Mouse (Mus musculus) G1E (cell line): ENCODE data around the gene Zeb2.

Experiments used
- CTCF ChIP-seq: IDR thresholded peaks from 2 replicates; pipeline ENCODE4 v1.5.1; 2012; ENCODE audit warnings: low read depth, low read length, inconsistent platforms, mixed read lengths
- GATA1 ChIP-seq: IDR thresholded peaks from 2 replicates; pipeline ENCODE4 v1.6.1; 2012; ENCODE audit warnings: borderline replicate concordance, low read length, inconsistent platforms, mixed read lengths
- TAL1 ChIP-seq: conservative IDR thresholded peaks from 2 replicates; pipeline ENCODE4 v1.6.1; 2012; ENCODE audit warnings: low read depth, low read length, inconsistent platforms, mixed read lengths

DNA sequence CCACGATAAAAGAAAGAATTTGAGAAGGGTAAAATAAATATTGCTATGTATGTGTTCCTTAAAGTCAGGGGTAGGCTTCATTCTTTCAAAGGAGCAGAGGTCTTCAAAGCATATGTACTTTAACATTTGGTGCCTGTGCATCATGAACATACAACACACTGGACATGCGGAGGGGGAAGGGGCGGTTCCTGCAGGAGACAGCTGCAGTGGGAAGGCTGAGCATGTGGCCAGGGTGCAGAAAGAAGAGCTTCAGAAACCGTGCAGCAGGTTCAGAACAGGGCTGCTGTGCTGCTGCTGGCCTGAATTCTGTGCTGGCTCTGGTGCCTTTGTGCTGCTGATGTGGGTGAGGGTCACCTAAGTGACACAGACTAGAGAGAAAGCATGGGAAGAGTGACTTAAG is 64.6 kb downstream of the Zeb2 start:
- TF ChIP-seq CTCF (no peak), TAL1 (no peak), GATA1 (no peak)
